Mouse (Mus musculus) adrenal gland (tissue): ENCODE results near the gene Mlxipl.
"Not testable (repeated sequence)": the region's sequence is repeated elsewhere in the genome, so short reads cannot be mapped to it uniquely, and the experiment has no call there.

Source experiments
- intact Hi-C: fragments of 180-260 bp; cut with DNase I; formaldehyde crosslinking; loops from one replicate; pipeline ENCODE4 v1.15.1; 2025
- long read RNA-seq, 2 experiments: library from polyadenylated mRNA; unstranded; transcript quantifications; one replicate each; pipeline ENCODE4 v2.0.0; 2020; ENCODE audit warnings: borderline replicate concordance in 1 of 2; ENCODE audit not compliant: insufficient replicate concordance in 1 of 2

The Mlxipl gene
- long read RNA-seq, experiment 1, partial matches to known transcripts, result 2 of 5 reads
- long read RNA-seq, experiment 1, other reads (novel, unspliced or antisense), result 1 of 5 reads
- long read RNA-seq, experiment 2, partial matches to known transcripts, result 3 of 7 reads
- long read RNA-seq, experiment 2, other reads (novel, unspliced or antisense), result 3 of 7 reads

DNA sequence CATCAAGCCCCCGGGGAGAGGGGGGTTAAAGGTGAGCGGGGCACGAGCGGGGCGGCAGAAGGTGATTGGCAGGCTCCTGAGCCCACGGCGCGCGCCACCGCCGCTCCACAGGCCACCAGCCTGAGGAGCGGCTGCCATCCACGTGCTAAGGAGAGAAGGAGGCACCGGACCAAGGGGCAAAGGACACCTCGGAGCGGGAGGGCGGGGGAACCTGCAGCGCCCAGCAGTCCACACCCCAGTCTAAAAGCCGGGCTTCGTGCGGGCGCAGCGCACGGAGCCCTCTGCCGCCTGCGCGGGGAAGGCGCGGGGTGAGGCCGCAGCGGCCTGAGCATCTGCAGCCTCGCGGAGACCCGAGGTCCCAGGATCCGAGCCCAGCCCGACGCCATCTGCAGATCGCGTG, at the start of gene Mlxipl:
Mlxipl (plus strand) TSS at position 238 of the 400 bp plus-strand sequence.
- intact Hi-C loops, result no loop called here

DNA sequence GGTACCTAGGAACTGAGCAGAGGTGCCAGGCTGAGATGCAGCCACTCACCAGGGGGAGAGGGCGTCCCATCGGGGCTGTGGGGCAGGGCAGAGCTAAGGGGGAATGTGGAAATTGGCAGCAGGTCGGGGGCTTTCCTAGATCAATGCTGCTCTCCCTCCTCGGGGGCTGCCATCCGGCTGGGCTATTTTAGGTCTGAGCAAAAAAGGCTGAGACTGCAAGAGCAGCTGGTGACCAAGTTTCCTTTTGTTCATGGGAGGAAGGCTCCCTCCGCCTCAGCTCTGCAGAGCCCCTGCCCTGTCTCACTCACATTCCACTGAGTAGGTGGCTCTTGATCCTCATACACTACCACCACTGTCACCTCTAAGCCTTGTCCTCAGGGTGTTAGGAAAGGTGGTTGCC, 49.6 kb upstream of the Mlxipl start:
- intact Hi-C loops, result no loop called here

DNA sequence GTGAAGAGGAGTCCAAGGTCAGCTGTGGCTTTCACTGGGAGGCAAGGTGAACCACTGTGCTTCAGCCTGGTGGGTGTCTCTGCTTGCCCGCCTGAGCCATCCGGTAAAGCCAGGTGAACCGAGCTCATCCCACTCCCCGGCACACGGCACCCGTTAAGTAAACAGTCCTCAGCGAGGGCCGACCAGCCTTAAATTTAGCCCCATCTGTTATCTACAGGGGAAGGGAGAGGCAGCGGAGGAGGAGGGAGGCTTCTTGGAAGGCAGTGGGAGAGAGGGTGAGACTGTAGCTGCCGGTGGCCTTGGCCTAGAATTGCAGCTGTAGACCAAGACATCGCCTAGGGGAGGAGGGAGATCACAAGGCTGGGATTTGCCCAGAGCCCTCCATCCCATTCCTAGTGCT, 48.9 kb upstream of the Mlxipl start:
- intact Hi-C loops, result no loop called here

DNA sequence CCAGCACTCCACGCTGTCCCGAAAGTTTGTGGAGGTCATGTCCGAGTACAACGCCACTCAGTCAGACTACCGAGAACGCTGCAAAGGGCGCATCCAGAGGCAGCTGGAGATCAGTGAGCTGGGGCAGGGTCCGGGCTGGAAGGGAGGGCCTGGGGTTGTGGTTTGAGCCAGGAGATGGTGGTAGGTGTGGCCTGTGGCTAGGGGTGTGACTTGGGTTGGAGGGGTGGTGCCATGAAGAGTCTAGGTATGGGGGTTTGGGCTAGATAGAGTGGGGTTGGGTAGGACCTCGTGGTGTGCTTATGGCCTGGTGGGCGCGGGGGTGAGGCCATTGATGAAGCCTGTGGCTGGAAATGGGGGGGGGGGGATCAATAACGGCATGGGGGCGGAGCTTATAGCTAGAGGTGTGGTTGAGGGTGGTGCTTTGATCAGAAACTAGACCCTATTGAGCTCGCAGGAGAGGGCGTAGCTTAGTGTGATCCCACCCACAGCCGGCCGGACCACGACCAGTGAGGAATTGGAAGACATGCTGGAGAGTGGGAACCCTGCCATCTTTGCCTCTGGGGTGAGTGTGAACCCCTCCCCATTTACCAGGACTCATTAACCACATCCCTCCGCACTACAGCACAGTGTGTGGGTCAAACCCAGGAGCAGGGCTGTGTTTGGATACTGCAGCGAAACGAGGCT, 47.4 kb upstream of the Mlxipl start:
- intact Hi-C loops, result no loop called here

DNA sequence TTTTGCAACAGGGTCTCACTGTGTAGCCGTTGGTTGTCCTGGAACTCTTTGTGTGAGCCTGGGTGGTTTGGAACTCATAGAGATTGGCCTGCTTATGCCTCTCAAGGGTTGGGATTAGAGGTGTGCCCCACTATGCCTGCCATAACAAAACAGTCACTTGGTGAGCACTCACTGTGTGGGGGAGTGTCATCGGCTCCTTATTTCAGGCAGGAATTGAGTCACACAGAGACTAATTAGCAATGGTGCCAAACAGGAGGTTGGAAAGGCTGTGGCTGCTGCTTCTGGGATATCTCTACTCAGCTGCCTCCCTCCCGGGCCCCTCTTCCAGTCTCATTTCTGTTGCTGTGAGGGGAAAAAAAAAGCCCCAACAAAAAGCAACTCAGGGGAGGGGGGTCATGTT, 45.1 kb upstream of the Mlxipl start:
- intact Hi-C loops, result no loop called here

DNA sequence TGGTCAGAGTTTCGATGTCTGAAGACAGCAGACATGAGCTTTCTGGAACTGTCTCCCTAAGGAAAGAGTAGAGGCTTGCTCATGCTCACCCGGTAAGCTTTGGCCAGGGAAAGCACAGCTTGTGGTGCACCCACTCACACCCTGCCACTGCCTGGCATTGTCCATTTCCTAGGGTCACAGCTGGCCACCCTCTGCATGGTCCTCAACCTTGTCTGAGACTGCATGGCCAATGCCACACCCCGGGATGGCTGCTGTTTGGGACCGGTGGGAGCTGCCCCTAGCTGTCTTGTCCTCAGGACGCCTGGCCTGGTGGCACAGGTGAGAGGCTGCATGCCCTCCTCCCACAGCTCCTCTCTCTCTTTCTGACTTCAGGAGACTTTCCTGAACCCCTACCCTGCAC, 41.2 kb upstream of the Mlxipl start:
- intact Hi-C loops, result no loop called here

DNA sequence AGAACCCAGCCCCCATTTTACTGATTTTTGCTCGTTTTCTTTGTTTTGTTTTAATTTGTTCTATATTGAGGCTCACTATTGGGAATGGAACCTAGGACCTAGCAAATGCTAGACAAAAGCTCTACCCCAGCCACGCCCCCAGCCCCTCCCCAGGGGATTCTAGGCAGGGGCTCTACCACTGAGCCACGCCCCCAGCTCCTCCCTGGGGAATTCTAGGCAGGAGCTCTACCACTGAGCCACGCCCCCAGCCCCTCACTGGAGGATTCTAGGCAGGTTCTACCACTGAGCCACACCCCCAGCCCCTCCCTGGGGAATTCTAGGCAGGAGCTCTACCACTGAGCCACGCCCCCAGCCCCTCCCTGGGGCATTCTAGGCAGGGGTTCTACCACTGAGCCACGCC, 40.4 kb upstream of the Mlxipl start:
- intact Hi-C loops, result not testable (repeated sequence)

DNA sequence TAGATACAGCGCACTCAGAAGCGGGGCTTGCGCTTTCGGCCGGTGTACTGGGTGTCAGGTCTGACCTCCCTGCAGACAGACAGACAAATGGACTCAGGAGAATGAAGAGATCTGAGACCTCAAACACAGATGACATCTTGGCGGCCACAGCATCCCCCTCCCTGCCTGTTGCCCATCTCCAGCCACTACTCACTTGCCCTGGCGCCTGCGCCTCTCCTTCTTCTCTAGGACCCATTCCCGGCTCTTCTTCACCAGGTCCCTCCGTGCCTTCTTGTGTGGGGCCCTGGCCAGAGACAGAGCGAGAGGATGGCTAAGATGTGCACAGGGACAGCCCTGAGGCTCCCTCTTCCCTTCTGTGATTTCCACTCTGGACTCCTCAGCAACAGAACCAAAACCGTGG, 36.3 kb upstream of the Mlxipl start:
- intact Hi-C loops, result no loop called here

DNA sequence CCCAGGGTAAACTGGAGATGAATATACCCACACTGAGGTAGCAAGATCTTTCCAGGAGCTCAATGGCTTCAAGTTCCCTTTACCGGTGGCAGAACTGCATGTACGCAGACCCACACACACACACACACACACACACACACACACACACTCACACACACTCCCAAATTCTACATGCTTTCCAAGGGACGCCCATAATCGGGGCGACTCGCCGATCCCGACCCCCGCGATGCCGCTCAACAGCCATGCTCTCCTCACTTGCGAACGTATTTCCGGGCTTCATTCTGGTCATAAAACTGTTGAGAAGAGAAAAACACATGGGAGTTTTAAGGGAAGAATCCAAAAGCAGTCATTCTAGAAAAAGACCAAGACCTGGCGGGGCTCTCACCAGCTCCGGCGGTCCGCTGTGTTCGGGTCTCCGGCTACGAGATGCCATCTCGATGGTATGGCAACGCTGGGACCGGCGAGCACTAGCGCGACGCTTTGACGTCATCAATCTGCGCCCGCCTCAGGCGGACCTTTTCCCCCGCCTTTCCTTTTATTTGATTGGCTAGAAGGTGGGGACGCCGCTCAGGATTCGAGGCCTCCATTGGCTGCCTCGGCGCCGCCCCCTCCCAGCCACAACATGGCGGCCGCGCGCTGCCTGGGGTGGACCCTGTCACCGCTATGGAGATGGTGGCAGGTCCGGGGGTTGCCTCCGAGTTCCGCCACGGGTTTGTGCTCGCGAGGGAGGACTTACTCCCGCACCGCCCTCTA, 25.9 kb upstream of the Mlxipl start, which contains the start of gene Dnajc30:
Dnajc30 (plus strand) TSS at position 574 of the 753 bp plus-strand sequence.
- intact Hi-C loops, result no loop called here

DNA sequence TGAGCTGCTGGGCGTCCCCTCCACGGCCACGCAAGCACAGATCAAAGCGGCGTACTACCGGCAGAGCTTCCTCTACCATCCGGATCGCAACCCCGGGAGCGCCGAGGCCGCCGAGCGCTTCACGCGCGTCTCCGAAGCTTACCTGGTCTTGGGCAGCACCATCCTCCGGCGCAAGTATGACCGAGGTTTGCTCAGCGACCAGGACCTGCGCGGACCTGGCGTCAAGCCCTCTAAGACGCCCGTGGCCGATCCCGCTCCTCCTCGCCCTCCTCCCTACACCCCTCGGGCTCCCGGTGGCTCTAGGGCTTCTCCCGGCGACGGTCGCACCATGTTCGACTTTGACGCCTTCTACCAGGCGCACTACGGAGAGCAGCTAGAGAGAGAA, 25.3 kb upstream of the Mlxipl start:
- intact Hi-C loops, result no loop called here

DNA sequence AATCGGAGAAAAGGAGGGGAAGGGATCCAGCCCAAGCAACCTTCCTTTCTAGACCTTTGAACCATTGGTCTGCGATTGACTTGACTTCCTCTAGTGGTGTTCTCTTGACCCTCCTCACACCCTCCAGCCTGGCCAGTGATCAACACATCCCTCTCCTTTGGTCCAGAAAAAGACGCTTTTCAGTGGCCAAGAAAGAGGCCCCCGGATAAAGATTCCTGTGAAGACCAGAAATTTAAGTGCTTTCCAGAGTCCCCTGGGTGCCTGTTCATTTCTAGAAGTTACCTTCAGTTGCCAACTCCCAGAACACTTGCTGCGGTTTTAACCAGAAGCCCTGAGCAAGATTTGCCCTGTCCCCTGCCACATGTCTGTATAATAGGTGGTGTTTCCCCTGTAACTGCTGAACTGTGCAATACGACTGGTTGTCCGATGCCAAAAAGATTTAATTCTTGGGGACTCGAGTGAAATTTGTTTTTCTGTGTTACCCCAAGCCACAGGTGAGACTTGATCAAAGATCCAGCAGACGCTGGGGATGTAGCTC, 24.7 kb upstream of the Mlxipl start, which contains the start of gene Bud23:
Bud23 (minus strand) TSS at position 51 of the 538 bp plus-strand sequence.
- intact Hi-C loops, result not testable (repeated sequence)

DNA sequence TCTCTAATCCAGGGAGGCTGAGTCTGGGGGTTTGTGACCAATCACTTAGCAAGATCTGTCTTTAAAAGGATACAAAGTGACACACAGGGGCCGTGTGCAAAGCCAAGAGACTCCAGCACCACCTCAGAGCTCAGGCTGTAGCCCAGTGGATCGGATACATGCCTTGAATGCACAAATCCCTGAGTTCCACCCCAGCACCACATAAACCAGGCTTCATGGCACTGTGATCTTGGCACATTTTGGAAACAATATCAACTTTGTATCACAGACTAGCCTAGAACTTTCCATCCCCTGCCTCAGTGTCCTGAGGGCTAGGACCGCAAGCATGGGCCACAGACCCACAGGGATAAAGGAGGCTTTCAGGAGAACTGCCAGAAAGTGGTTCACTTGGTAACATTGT, 23.7 kb upstream of the Mlxipl start:
- intact Hi-C loops, result no loop called here

DNA sequence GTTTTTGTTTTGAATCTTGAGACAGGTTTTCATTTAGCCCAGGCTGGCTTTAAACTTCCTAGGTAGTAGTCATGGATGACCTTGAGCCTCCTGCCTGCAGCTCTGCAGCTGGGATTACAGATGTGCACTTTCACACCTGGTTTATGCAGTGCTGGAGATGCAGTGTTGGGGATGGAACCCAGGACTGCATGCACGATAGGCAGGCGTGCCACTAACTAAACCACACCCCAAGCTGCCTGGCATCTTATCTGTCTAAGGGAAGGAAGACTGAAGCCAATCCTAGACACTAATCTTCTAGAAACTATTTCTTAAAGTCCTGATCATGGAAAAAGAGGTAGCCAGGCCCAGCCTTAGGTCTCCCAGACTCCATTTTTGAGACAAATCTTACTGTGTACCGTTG, 19.2 kb upstream of the Mlxipl start:
- intact Hi-C loops, result no loop called here

DNA sequence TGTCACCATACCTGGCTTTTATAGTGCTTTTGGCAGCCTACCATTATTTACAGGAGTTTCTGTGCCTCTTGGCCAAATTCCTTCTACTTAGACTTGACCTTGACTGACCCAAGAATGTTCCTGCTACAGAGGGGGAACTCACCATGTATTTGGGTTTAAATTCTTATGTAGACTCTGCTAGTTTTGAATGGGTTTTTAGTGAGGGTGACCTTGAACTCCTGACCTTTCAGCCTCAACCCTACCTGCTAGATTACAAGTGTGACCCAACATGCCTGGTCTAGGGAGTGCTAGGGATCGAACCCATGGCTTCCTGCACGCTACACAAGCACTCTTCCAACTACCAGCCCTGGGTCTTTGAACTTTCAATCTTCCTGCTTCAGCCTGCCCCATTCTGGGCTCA, 17.6 kb upstream of the Mlxipl start:
- intact Hi-C loops, result no loop called here

DNA sequence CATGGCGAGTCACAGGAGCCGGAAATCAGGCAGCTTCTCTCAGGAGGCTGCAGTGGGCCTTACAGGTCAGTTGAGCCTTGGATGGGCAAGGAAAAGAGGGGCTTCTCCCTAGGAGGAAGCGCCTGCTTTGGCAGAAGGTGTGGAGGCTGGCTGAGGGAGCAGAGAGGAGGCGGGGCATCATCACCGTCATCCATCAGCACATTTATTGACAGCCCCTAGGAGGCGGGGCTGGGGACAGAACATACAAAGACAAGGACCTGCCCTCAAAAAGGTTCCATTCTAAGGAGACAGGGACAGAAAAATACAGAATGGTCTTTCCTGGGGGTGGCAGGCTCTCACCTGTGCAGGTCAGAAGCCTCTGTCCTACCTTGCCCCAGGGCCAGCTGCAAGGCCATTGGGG, 17.0 kb upstream of the Mlxipl start:
- intact Hi-C loops, result no loop called here

DNA sequence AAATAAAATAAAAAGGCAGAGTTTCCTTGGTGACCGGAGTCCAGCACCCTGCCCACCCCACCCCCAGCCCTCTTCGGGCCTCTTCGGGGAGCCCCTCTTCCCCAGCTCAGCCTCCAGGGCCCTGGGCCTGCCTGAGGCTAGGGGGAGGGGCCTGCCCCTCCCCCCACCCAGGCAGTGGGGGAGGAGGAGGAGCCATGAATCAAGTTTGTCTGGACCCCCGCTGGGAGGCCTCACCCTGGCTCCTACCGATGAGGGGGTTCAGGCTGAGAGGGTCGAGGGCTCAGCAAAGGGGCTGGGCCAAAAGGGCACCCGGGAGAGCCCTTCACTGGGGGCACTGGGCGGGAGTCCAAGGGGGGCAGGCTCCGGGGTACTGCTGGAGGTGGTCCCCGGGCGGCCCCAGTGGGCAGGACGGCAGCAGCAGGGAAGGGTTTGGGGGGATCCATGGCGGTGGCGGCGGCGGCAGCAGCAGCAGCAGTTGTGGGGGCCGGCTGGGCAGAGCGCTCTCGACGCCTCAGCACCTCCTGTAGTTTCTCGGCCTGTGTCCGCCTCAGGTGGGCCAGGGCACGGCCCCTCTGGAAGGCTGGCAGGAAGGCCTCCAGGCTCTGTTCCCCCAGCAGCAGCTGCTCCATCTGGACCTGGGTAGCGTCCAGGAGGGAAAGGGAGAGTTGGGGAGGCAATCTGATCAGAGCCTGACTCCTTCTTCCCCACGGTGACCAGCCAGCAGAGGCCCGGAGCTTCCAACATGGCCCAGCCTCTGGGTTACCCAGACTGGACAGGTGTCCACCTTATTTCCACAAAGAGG, 16.1 kb upstream of the Mlxipl start:
- intact Hi-C loops, result loop anchor here (2.0 kb wide), 1 partner anchor 59 kb away; no protein-coding TSS in a partner anchor

DNA sequence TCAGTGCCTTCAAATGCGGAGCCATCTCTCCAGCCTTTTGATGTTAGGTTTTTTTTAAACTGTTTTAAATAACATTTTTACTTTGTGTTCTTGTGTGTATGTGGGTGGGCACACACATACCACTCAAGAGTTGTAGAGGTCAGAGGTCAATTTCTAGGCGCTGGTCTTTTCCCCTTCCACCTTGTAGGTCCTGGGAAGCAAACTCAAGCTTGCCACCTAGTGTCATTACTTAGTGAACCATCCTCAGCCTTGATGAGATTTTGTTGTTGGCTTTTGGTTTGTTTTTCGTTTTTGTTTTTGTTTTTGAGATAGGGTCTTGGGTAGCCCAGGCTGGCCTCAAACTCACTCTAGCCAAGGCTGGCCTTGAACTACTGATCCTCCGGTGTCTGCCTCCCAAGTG, 14.0 kb upstream of the Mlxipl start:
- intact Hi-C loops, result loop anchor here (2.0 kb wide), 1 partner anchor 61 kb away; no protein-coding TSS in a partner anchor

DNA sequence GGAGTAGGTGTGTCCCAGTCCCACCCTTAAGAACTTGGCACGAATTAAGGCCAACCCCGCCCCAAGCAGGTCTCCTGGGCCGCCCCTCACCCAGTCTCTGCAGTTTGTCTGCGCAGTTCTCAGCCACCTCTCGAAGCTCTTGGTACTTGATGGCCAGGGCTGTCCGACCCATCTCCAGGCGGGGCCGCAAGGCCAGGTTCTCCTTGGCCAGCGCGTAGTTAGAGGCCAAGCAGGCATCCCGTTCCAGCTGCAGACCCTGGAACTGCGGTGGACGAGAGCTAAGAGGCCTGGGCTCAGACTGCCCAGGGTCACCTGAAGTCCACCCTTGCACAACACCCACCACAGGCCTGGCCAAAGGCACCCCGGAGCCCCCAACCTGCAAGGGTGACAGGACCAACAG, 13.3 kb upstream of the Mlxipl start:
- intact Hi-C loops, result no loop called here

DNA sequence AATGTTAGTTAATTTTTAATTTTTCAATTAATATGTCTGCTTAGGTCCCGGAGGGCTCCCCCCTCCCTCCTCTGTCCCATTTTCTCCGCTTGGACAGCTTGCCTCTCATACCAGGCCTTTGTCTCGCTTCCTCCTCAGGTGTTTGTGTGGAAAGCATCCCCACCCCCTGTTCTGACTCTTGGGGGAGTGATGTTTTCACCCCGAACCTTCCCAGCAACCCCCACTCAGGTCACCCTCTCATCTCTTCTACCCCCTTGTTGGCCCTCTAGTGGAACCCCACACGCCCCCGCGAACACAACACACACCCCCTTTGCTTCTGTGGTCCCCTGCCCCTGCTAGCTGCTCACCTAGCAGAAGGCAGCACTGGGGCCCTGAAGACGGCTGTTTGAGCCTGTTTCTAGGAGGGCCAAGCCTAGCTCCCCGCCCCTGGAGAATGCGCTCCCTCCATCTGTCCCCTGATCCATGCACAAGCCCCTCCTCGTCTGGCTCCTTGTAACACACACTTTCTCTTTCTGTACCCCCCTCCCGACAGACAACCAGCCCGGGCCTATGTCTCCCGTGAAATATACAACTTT, 12.7 kb upstream of the Mlxipl start:
- intact Hi-C loops, result no loop called here

DNA sequence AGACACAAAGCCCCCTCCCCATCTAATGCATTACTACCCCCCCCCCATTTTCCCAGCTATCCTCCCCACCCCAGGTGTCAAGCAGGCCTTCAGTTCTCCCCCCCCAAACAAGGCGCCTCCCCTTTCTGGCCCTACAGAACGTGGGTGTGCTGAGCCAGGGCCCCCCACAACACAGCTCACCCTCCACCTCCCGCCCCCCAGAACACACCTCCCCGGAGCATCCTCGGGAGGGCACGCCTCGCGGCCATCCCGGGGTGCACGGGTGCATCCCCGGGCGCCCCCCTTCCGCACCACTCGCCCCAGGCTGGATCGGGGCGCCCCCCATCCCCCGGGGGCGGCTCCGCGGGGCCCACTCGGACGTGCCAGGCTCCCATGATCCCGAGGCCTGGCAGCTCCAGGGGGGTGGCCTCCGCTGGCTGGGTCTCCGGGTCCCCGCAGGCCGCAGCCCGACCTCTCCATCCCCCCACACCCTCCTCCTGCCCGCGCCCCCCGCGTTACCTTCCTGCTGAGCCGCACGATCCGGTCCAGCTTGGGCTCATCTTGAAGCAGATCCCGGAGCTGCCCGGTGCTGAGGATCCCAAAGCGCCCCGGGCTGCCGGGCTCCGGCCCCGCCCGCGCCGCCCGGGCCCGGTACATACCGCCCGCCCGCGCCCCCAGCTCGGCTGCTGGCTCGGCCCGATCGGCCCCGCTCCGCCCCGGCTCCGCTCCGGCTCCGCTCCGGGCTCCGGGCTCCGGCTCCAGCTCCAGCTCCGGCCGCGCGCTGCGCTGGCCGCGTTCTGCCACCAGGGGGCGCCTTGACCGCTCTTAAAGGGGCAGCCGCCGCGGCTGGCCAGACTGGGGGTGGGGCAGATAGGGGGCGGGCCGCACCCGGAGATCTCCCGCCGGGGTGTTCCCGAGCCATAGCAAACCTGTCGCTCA, 11.9 kb upstream of the Mlxipl start, which contains the start of gene Vps37d:
Vps37d (minus strand) TSS at position 703 of the 918 bp plus-strand sequence.
- intact Hi-C loops, result no loop called here
